Mouse (Mus musculus) embryonic facial prominence, embryonic 15.5 days (tissue): ENCODE results near the gene Aspscr1. TPM values are rescaled to one million over a fixed set of nuclear protein-coding genes. Genes with fewer than 3 reads are reported as not detected.

ENCODE experiments used
- ATAC-seq: fragments of 200-750 bp; cut with Nextera tagmentation; 2 replicates; pipeline ENCODE4 v1.8.0; 2017; ENCODE audit warnings: low read depth, moderate TSS enrichment; ENCODE audit not compliant: insufficient number of reproducible peaks, low FRiP score, low TSS enrichment
- H3K27ac ChIP-seq: fragments of 300-500 bp; sonication (generic); replicated peaks from 2 replicates; pipeline ENCODE4 v1.5.1; 2015; ENCODE audit warnings: mild to moderate bottlenecking, inconsistent platforms
- H3K27me3 ChIP-seq: fragments of 300-500 bp; sonication (generic); 2 replicates; pipeline ENCODE4 v1.6.1; 2015; ENCODE audit warnings: inconsistent platforms
- H3K36me3 ChIP-seq: fragments of 300-500 bp; sonication (generic); 2 replicates; pipeline ENCODE4 v1.6.1; 2015; ENCODE audit warnings: mild to moderate bottlenecking, inconsistent platforms
- H3K4me1 ChIP-seq: fragments of 300-500 bp; sonication (generic); 2 replicates; pipeline ENCODE4 v1.6.1; 2015; ENCODE audit warnings: inconsistent platforms
- H3K4me2 ChIP-seq: fragments of 300-500 bp; sonication (generic); replicated peaks from 2 replicates; pipeline ENCODE4 v1.6.1; 2015; ENCODE audit warnings: mild to moderate bottlenecking, inconsistent platforms
- H3K4me3 ChIP-seq: fragments of 300-500 bp; sonication (generic); replicated peaks from 2 replicates; pipeline ENCODE4 v1.5.1; 2015; ENCODE audit warnings: mild to moderate bottlenecking, inconsistent platforms
- H3K9ac ChIP-seq: fragments of 300-500 bp; sonication (generic); 2 replicates; pipeline ENCODE4 v1.6.1; 2015; ENCODE audit warnings: inconsistent platforms
- H3K9me3 ChIP-seq: fragments of 300-500 bp; sonication (generic); replicated peaks from 2 replicates; pipeline ENCODE4 v1.6.1; 2016; ENCODE audit warnings: inconsistent platforms
- WGBS: fragments of 180-500 bp; shearing (Covaris S2); methylation state at CpG from one replicate; pipeline ENCODE4 v1.1.7; 2015; 5-methylcytosine and 5-hydroxymethylcytosine counted together
- polyA plus RNA-seq: library from polyadenylated mRNA; unstranded; fragments of >200 nt; fragmentation: Nextera tagmentation; extraction: Ambion mirVana; gene quantifications from 2 replicates; pipeline ENCODE4 v1.2.1, GENCODE M21; 2015

Gene Aspscr1
- polyA plus RNA-seq, 1 experiment from 2014 or later, result 120 TPM

GRCm38 (mm10) chr11:120686650-120687272 lies 14.0 kb downstream of the Aspscr1 start:
- Histone ChIP-seq H3K9ac (no peak overlapping the region), H3K36me3 (peaks cover 40% of the 10 kb centered on the region)

DNA sequence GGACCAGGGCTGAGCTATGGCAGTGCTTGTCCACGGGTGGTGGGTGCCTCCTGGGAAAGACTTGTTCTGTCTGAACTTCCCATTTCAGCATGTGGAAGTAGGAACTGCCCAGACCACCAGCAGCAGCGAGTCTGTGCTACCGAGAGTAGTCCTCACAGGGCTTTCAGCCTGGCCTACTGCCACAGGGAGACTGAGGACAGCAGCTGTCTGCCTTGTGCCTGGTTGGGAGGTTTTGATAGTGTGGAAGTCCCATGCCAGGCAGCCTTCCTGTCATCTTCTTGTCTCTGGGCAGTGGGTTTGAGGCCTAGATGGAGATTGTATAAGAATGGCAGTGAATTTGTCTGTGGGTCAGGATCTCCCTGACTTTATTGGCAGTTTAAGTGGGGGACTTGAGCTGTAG lies 16.6 kb downstream of the Aspscr1 start:
- peaks cover 39% of the 10 kb centered on the region for H3K36me3 ChIP-seq
- peaks cover 11% of the 10 kb centered on the region for H3K4me1 ChIP-seq
- no peak for ATAC-seq
- H3K27ac ChIP-seq, result no peak overlapping the region
- H3K9ac ChIP-seq, result no peak overlapping the region
- H3K4me3 ChIP-seq, result no peak overlapping the region
- no peaks in the 10 kb centered on the region for H3K27me3 ChIP-seq
- no peaks in the 10 kb centered on the region for H3K9me3 ChIP-seq
- H3K4me2 ChIP-seq, result no peak overlapping the region
- WGBS, result 69% methylated on average over 3 of the region's 3 CpGs

More at GRCm38 (mm10) chr11:120686650-120687272, 14.0 kb downstream of the Aspscr1 start:
- H3K4me3 ChIP-seq, result no peak overlapping the region
- H3K4me2 ChIP-seq, result no peak overlapping the region
- H3K27ac ChIP-seq, result peak overlapping the region; percentile 82
- peaks cover 10% of the 10 kb centered on the region for H3K4me1 ChIP-seq
- no peaks in the 10 kb centered on the region for H3K27me3 ChIP-seq
- no peaks in the 10 kb centered on the region for H3K9me3 ChIP-seq
- ATAC-seq, result peak; percentile 44
- WGBS, result 53% methylated on average over 20 of the region's 20 CpGs

GRCm38 (mm10) chr11:120692471-120693011 lies 19.8 kb downstream of the Aspscr1 start:
- Histone ChIP-seq H3K4me2 (no peak overlapping the region), H3K36me3 (peaks cover 42% of the 10 kb centered on the region)

DNA sequence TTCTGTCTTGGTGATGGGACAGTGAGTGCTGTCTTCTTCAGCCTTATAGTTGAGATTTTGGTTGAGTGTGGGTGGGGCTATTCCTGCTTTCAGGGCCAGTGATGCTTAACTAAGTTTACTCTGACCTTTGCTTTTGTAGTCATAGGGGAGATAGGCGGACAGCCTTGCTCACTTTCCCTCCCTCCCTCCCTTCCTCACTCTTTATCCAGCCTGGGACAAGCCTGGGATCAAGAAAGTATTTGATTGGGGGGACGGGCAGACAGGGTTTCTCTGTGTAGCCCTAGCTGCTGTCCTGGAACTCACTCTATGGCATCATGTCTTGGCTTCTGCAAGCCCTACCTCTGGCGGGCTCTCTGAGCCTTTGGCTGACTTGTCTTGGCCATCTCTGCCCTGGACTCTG lies 20.7 kb downstream of the Aspscr1 start:
- Histone ChIP-seq H3K9ac (no peak overlapping the region), H3K4me1 (peaks cover 23% of the 10 kb centered on the region), H3K4me3 (no peak overlapping the region), H3K36me3 (peaks cover 34% of the 10 kb centered on the region), H3K4me2 (no peak overlapping the region), H3K27ac (no peak overlapping the region), H3K27me3 (no peaks in the 10 kb centered on the region), H3K9me3 (no peaks in the 10 kb centered on the region)
- no peak for ATAC-seq
- 76% methylated on average over 3 of the region's 3 CpGs for WGBS

More at GRCm38 (mm10) chr11:120692471-120693011, 19.8 kb downstream of the Aspscr1 start:
- WGBS, result 78% methylated on average over 4 of the region's 4 CpGs
- Histone ChIP-seq H3K27me3 (no peaks in the 10 kb centered on the region), H3K9ac (no peak overlapping the region), H3K9me3 (no peaks in the 10 kb centered on the region), H3K4me3 (no peak overlapping the region), H3K27ac (no peak overlapping the region), H3K4me1 (peaks cover 19% of the 10 kb centered on the region)
- ATAC-seq, result no peak

- no peaks in the 10 kb centered on the region for H3K9me3 ChIP-seq
- peaks cover 20% of the 10 kb centered on the region for H3K36me3 ChIP-seq
- WGBS, result 10% methylated on average over 4 of the region's 4 CpGs
- no peak overlapping the region for H3K4me2 ChIP-seq
- no peaks in the 10 kb centered on the region for H3K27me3 ChIP-seq
- no peak overlapping the region for H3K9ac ChIP-seq
- H3K4me3 ChIP-seq, result no peak overlapping the region
- H3K4me1 ChIP-seq, result peaks cover 23% of the 10 kb centered on the region
- peak overlapping the region; percentile 63 for H3K27ac ChIP-seq
- ATAC-seq, result peak; percentile 65; the same call in 1 of the 2 replicates
Measured at GRCm38 (mm10) chr11:120695184-120695583, 22.4 kb downstream of the Aspscr1 start.

- Histone ChIP-seq H3K9ac (no peak overlapping the region), H3K9me3 (no peaks in the 10 kb centered on the region), H3K4me3 (no peak overlapping the region), H3K27me3 (no peaks in the 10 kb centered on the region), H3K27ac (peak overlapping the region; percentile 63; the same call in 1 of the 2 replicates), H3K36me3 (peaks cover 16% of the 10 kb centered on the region), H3K4me2 (no peak overlapping the region), H3K4me1 (peaks cover 23% of the 10 kb centered on the region)
- no peak for ATAC-seq
- 40% methylated on average over 12 of the region's 12 CpGs for WGBS
Measured at GRCm38 (mm10) chr11:120695641-120696040, 22.9 kb downstream of the Aspscr1 start.

DNA sequence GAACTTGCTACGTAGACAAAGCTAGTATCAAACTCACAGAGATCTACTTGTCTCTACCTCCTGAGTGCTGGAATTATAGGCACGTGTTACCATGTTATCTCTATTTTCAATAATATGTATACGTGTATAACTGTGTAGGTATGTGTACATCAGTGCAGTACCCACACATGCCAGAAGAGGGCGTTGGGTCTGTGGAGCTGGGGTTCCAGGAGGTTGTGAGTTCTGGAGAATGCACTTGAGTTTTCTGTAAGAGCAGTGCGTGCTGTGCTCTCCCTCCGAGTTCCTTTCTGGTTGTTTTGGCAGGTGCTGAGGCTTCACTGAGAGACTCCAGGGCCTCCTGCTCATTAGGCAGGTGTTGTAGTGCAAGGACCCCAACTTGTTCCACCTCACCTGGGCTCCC lies 23.8 kb downstream of the Aspscr1 start:
- ATAC-seq, result no peak
- Histone ChIP-seq H3K4me2 (no peak overlapping the region), H3K9ac (no peak overlapping the region), H3K27ac (no peak overlapping the region), H3K4me3 (no peak overlapping the region), H3K36me3 (peaks cover 20% of the 10 kb centered on the region), H3K27me3 (no peaks in the 10 kb centered on the region), H3K9me3 (no peaks in the 10 kb centered on the region), H3K4me1 (peaks cover 23% of the 10 kb centered on the region)
- 94% methylated on average over 6 of the region's 6 CpGs for WGBS

DNA sequence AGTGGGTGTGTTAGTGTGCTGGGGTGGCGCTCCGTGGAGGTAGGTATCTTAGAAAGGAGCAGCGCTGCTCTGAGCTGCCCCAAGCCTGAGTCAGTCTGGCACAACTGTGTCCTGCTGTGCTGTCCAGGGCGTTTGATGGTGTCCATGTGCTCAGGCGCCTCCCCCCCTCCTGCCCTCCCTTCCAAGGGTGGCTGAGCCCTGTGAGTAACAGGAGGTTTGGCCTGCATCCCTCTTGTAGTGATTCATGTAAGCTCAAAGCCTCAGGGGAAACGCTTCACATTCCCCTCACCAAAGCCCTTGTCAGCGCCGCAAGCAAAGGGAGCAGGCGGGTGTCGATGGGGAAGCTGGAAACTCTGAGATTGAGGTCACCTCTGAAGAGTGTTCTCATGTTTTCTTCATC lies 25.0 kb downstream of the Aspscr1 start:
- H3K36me3 ChIP-seq, result peaks cover 28% of the 10 kb centered on the region
- peak overlapping the region; percentile 34 for H3K27ac ChIP-seq

DNA sequence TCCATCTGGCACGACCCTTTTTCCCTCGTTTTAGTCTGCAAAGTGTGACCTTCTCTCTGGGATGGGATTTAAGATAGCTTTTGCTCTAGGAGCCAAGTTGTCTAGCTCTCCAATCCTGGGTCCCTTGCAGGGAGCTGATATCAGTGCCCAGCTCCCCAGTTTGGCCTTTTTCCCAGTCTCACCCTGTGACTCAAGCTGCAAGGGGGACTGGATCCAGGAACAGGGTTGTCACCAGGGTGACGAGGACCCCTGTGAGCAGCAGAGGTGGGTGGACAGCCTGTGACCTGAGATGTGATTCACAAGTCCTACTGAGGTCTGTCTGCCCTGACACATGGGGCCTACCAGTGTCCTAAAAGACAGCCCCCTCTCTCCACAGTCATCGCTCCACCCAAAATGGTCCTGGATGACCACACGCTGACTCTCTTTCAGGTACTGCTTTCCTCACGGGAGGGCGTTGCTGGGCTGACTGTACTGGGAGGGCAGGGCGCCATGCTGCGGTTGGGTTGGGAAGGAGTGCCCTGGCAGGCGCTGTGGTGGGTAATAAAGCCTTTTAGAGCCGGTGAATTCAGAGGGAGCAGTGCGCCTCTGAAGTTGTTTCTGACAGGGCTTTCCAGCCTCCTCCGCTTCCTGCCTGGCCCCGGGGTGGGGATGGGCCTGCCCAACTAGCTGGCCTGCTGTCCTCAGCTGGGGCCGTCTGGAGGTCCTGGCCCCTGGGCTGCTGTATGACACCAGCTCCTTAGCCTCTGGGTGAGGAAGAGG lies 31.1 kb downstream of the Aspscr1 start:
- no peaks in the 10 kb centered on the region for H3K27me3 ChIP-seq
- no peaks in the 10 kb centered on the region for H3K9me3 ChIP-seq
- no peak overlapping the region for H3K4me2 ChIP-seq
- peak overlapping the region; percentile 59; the same call in 1 of the 2 replicates for H3K27ac ChIP-seq
- H3K36me3 ChIP-seq, result peaks cover 14% of the 10 kb centered on the region; the same call in 1 of the 2 replicates
- peaks cover 56% of the 10 kb centered on the region for H3K4me1 ChIP-seq
- no peak overlapping the region for H3K4me3 ChIP-seq
- 34% methylated on average over 15 of the region's 15 CpGs for WGBS
- no peak; the same call in 1 of the 2 replicates for ATAC-seq
- H3K9ac ChIP-seq, result no peak overlapping the region

More for the DNA sequence above, 25.0 kb downstream of the Aspscr1 start:
- Histone ChIP-seq H3K9ac (no peak overlapping the region), H3K27me3 (no peaks in the 10 kb centered on the region), H3K9me3 (no peaks in the 10 kb centered on the region), H3K4me1 (peaks cover 23% of the 10 kb centered on the region), H3K4me2 (no peak overlapping the region), H3K4me3 (no peak overlapping the region)
- ATAC-seq, result no peak; the same call in 1 of the 2 replicates
- WGBS, result 44% methylated on average over 10 of the region's 10 CpGs

DNA sequence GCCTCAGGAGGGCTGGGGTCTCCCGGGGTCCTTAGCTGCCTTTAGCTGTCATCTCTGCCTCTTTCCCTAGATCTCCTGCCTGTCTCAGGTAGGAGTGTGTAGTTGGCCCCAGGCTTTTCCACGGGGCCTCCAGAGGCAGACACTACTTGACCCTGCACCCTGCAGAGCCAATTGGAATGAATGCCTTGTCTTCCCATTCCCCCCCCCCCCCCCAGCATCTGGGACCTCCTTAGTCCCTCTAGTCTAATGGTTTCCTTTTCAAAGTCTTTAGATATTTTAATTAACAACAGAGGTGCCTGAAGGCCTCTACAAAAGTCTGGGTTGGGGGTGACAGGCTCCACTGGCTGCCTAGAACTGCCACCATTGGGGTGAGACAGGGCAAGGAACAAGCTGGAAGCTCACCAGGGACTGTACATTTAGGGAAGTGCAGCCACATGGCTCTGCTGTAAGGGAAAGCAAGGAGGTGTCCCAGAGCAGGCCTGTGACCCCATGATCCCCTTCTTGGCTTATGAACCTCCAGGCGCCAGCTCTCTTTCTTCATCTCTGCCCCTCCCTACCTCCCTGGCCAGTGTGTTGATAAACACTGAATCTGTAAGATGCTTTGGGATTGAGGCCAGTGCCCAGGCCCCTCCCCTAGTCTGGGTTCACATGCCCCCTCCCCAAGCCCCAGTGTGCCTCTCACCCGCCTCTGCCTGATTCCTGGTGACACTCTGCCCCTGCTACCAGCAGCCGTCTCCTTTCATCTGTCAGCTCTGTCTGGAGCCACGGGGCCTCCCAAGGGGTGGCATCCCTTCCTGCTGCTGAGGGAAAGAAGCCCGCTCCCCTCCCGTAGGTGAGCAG lies 31.9 kb downstream of the Aspscr1 start:
- Histone ChIP-seq H3K9ac (no peak overlapping the region), H3K4me1 (peaks cover 63% of the 10 kb centered on the region), H3K9me3 (no peaks in the 10 kb centered on the region), H3K4me3 (no peak overlapping the region), H3K27me3 (no peaks in the 10 kb centered on the region), H3K36me3 (peaks cover 14% of the 10 kb centered on the region; the same call in 1 of the 2 replicates), H3K4me2 (no peak overlapping the region), H3K27ac (peak overlapping the region; percentile 59; the same call in 1 of the 2 replicates)
- 21% methylated on average over 8 of the region's 8 CpGs for WGBS
- ATAC-seq, result no peak
